Mouse (Mus musculus) adipocyte (in vitro differentiated cells): Measurements from ENCODE around the gene Ak5.

Source experiments
- DNase-seq: peaks from one replicate; pipeline ENCODE4 v3.0.0-alpha.2; 2016; ENCODE audit warnings: low spot score

Gene Ak5

DNA sequence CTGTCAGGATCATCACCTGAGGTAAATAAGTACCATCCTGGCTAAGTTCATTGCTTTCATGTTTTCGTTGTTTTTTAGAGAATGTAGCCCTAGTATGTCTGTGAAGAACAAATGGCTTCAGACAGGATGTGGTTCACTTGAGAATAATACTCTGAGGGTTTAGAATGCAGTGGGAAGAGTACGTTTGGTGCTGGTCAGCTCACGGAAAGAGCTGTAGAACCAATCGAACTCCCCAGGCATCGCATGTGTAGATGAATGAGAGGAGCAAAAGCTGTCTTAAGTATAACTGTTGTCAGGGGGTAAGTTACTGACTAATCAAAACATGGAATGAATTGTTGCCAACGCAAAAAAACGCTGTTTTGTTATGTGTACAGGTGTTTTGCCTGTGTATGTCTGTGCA, 235.5 kb downstream of the Ak5 start:
- DNase-seq = no peak

DNA sequence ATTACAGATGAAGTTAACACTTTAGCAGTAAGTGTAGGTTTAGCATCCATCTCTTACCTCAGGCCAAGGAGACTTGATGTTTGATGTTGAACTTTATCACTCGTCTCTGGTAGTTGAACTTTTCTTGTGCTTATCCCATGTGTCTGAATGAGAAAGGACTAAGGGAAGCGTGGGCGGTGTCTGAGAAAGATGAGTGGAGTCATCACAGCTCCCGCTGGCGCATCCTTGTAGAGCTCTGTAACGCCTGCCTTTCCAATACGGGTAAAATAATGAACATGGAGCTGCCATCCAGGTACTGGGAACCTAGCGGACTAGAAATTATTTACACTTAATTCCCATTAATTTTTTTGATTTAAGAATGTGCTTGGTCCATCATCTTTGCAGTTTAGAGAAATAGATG, 239.2 kb downstream of the Ak5 start:
- DNase-seq = no peak
